Mouse (Mus musculus) forebrain, embryonic 15.5 days (tissue): Measurements from ENCODE around the gene Vwf. TPM values are rescaled to one million over a fixed set of nuclear protein-coding genes. Genes with fewer than 3 reads are reported as not detected.

Experiments used
- ATAC-seq: fragments of 200-750 bp; cut with Nextera tagmentation; replicated peaks from 2 replicates; pipeline ENCODE4 v1.8.0; 2017; ENCODE audit warnings: mild to moderate bottlenecking, moderate TSS enrichment, moderate library complexity
- H3K27ac ChIP-seq: fragments of 300-500 bp; sonication (generic); replicated peaks from 2 replicates; pipeline ENCODE4 v1.5.1; 2015; ENCODE audit warnings: mild to moderate bottlenecking, inconsistent platforms
- H3K27me3 ChIP-seq: fragments of 300-500 bp; sonication (generic); 2 replicates; pipeline ENCODE4 v1.6.1; 2015; ENCODE audit warnings: inconsistent platforms
- H3K36me3 ChIP-seq: fragments of 300-500 bp; sonication (generic); 2 replicates; pipeline ENCODE4 v1.6.1; 2015; ENCODE audit warnings: mild to moderate bottlenecking, inconsistent platforms
- H3K4me1 ChIP-seq: fragments of 300-500 bp; sonication (generic); 2 replicates; pipeline ENCODE4 v1.6.1; 2015; ENCODE audit warnings: inconsistent platforms
- H3K4me2 ChIP-seq: fragments of 300-500 bp; sonication (generic); replicated peaks from 2 replicates; pipeline ENCODE4 v1.6.1; 2015; ENCODE audit warnings: mild to moderate bottlenecking, inconsistent platforms
- H3K4me3 ChIP-seq: fragments of 300-500 bp; sonication (generic); 2 replicates; pipeline ENCODE4 v1.5.1; 2015; ENCODE audit warnings: mild to moderate bottlenecking, inconsistent platforms
- H3K9ac ChIP-seq: fragments of 300-500 bp; sonication (generic); replicated peaks from 2 replicates; pipeline ENCODE4 v1.6.1; 2015; ENCODE audit warnings: mild to moderate bottlenecking, inconsistent platforms
- H3K9me3 ChIP-seq: fragments of 300-500 bp; sonication (generic); 2 replicates; pipeline ENCODE4 v1.6.1; 2016; ENCODE audit warnings: inconsistent platforms
- WGBS: fragments of 180-500 bp; shearing (Covaris S2); methylation state at CpG from one replicate; pipeline ENCODE4 v1.1.7; 2015; ENCODE audit warnings: mixed read lengths; 5-methylcytosine and 5-hydroxymethylcytosine counted together
- polyA plus RNA-seq: library from polyadenylated mRNA; unstranded; fragments of >200 nt; fragmentation: Nextera tagmentation; extraction: Ambion mirVana; gene quantifications from 2 replicates; pipeline ENCODE4 v1.2.1, GENCODE M21; 2015

Gene Vwf
- polyA plus RNA-seq, 1 experiment from 2014 or later, result 8.4 TPM

DNA sequence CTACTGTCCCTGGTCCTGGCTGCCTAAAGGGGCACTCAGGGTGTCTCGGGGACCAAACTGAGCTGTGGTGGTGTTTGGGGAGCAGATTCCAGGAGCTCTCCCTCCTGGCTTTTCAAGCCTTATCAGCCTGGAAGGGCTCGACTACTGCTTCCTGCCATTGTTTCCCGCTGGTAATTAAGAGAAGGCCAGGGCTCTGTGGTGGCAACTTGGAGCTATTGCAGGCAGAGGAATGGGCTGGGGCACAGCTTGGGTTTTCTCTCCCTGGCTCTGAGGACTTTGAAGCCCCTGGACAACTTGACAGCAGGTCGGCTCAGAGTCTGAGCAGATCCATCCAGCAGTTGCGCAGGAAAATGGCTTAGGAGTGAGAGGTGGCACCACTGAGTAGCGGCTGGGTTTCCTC, 6.2 kb downstream of the Vwf start:
- Histone ChIP-seq H3K4me2 (no peak overlapping the region), H3K9me3 (no peaks in the 10 kb centered on the region), H3K4me1 (no peaks in the 10 kb centered on the region), H3K27me3 (no peaks in the 10 kb centered on the region), H3K36me3 (no peaks in the 10 kb centered on the region), H3K4me3 (no peak overlapping the region), H3K9ac (no peak overlapping the region), H3K27ac (no peak overlapping the region)
- WGBS, result 70% methylated on average over 6 of the region's 6 CpGs
- no peak for ATAC-seq

- ATAC-seq, result no peak
- H3K27ac ChIP-seq, result no peak overlapping the region
Measured at GRCm38 (mm10) chr6:125553551-125553950, 7.0 kb downstream of the Vwf start.

GRCm38 (mm10) chr6:125558831-125559230, 12.3 kb downstream of the Vwf start:
- Histone ChIP-seq H3K27me3 (no peaks in the 10 kb centered on the region), H3K9me3 (no peaks in the 10 kb centered on the region), H3K27ac (no peak overlapping the region), H3K4me3 (no peak overlapping the region), H3K36me3 (no peaks in the 10 kb centered on the region), H3K4me2 (no peak overlapping the region), H3K9ac (no peak overlapping the region), H3K4me1 (no peaks in the 10 kb centered on the region)
- WGBS, result 90% methylated on average over 8 of the region's 8 CpGs
- ATAC-seq, result no peak

More at GRCm38 (mm10) chr6:125553551-125553950, 7.0 kb downstream of the Vwf start:
- no peak overlapping the region for H3K4me3 ChIP-seq
- H3K36me3 ChIP-seq, result no peaks in the 10 kb centered on the region
- H3K27me3 ChIP-seq, result no peaks in the 10 kb centered on the region
- H3K4me1 ChIP-seq, result no peaks in the 10 kb centered on the region
- no peaks in the 10 kb centered on the region for H3K9me3 ChIP-seq
- WGBS, result 87% methylated on average over 4 of the region's 4 CpGs
- no peak overlapping the region for H3K4me2 ChIP-seq
- H3K9ac ChIP-seq, result no peak overlapping the region

- WGBS, result 80% methylated on average over 5 of the region's 5 CpGs
- Histone ChIP-seq H3K9me3 (no peaks in the 10 kb centered on the region), H3K4me1 (no peaks in the 10 kb centered on the region), H3K27ac (no peak overlapping the region), H3K4me3 (no peak overlapping the region), H3K27me3 (no peaks in the 10 kb centered on the region), H3K36me3 (no peaks in the 10 kb centered on the region), H3K9ac (no peak overlapping the region), H3K4me2 (no peak overlapping the region)
- ATAC-seq, result no peak
Measured at GRCm38 (mm10) chr6:125561031-125561430, 14.5 kb downstream of the Vwf start.

DNA sequence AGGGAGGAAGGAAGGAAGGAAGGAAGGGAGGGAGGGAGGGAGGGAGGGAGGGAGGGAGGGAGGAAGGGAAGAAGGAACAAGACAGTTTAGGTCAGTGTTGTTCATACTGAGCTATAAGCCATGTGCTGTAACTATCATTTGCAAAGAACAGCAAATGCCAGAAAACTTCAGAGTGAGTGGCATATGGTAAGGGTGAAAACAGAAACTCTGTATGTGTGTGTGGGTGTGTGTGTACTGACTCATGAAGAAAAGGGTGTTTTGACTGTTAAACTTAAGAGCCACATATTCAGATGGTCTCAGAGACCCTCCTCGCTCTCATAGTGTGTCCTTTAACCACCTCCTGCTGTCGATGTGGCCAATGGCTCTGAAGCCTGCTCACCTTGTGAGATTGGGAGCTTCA, 14.9 kb downstream of the Vwf start:
- ATAC-seq, result no peak
- H3K9ac ChIP-seq, result no peak overlapping the region
- H3K4me3 ChIP-seq, result no peak overlapping the region
- no peaks in the 10 kb centered on the region for H3K27me3 ChIP-seq
- H3K36me3 ChIP-seq, result no peaks in the 10 kb centered on the region
- H3K9me3 ChIP-seq, result no peaks in the 10 kb centered on the region
- no peak overlapping the region for H3K4me2 ChIP-seq
- 92% methylated on average over 2 of the region's 2 CpGs for WGBS
- H3K27ac ChIP-seq, result no peak overlapping the region
- no peaks in the 10 kb centered on the region for H3K4me1 ChIP-seq

DNA sequence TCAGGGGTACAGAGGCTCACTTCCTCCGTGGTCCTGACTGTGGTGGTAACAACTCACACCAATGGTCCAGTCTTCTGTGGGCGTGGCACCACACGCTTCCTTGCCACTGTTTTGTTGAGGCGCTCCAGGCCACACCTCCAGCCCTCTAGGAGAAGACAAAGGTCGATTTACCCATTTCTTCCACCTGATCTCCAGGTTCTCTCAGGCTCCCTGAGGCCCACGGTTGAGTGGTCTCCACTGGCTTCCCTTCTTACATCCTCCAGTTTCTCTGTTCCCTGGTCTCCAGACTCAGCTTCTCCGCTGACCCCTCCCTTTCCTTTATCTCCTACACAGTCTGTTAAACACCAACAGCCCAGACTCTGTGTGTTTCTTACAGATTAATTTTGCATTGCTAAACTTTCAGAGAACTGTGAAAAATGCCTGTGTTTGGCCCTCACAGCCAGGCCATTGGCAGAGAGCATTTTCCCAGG, 18.3 kb downstream of the Vwf start:
- Histone ChIP-seq H3K4me2 (no peak overlapping the region), H3K9ac (no peak overlapping the region), H3K4me1 (no peaks in the 10 kb centered on the region), H3K36me3 (no peaks in the 10 kb centered on the region), H3K9me3 (no peaks in the 10 kb centered on the region), H3K4me3 (no peak overlapping the region), H3K27ac (no peak overlapping the region), H3K27me3 (no peaks in the 10 kb centered on the region)
- no peak for ATAC-seq
- 78% methylated on average over 7 of the region's 7 CpGs for WGBS

DNA sequence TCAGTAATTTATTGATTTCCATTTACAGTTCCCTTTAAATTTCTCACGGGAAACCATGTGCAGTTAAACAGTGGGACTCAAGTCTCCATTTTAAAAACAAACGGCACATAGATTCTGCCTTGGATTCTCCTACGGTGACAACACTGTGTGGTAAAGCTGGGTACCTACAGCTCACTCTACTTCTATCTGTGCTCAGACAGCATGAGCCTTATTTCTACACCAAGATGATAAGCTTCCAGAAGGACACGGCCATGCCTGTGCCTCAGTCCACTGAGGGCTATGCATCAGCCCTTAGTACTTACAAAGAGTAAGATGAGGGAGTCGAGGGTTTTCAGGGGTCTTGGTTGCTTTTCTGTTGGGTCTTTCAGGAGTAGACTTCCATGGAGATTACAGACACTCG, 18.8 kb downstream of the Vwf start:
- H3K27ac ChIP-seq, result no peak overlapping the region
- H3K4me3 ChIP-seq, result no peak overlapping the region
- H3K27me3 ChIP-seq, result no peaks in the 10 kb centered on the region
- H3K4me1 ChIP-seq, result no peaks in the 10 kb centered on the region
- ATAC-seq, result no peak
- H3K4me2 ChIP-seq, result no peak overlapping the region
- H3K9ac ChIP-seq, result no peak overlapping the region
- no peaks in the 10 kb centered on the region for H3K36me3 ChIP-seq
- 87% methylated on average over 6 of the region's 6 CpGs for WGBS
- H3K9me3 ChIP-seq, result no peaks in the 10 kb centered on the region

- Histone ChIP-seq H3K4me1 (no peaks in the 10 kb centered on the region), H3K4me2 (no peak overlapping the region), H3K9ac (no peak overlapping the region), H3K27ac (no peak overlapping the region), H3K9me3 (no peaks in the 10 kb centered on the region), H3K4me3 (no peak overlapping the region), H3K36me3 (no peaks in the 10 kb centered on the region), H3K27me3 (no peaks in the 10 kb centered on the region)
- 95% methylated on average over 3 of the region's 3 CpGs for WGBS
- ATAC-seq, result no peak
Measured at GRCm38 (mm10) chr6:125566656-125567055, 20.1 kb downstream of the Vwf start.

- H3K9ac ChIP-seq, result no peak overlapping the region
- WGBS, result 94% methylated on average over 2 of the region's 2 CpGs
- H3K4me1 ChIP-seq, result peaks cover 12% of the 10 kb centered on the region
- no peaks in the 10 kb centered on the region for H3K36me3 ChIP-seq
- H3K9me3 ChIP-seq, result no peaks in the 10 kb centered on the region
- H3K4me3 ChIP-seq, result no peak overlapping the region
- H3K27ac ChIP-seq, result no peak overlapping the region
- ATAC-seq, result no peak
- H3K27me3 ChIP-seq, result no peaks in the 10 kb centered on the region
- no peak overlapping the region for H3K4me2 ChIP-seq
Measured at GRCm38 (mm10) chr6:125568381-125568780, 21.8 kb downstream of the Vwf start.

DNA sequence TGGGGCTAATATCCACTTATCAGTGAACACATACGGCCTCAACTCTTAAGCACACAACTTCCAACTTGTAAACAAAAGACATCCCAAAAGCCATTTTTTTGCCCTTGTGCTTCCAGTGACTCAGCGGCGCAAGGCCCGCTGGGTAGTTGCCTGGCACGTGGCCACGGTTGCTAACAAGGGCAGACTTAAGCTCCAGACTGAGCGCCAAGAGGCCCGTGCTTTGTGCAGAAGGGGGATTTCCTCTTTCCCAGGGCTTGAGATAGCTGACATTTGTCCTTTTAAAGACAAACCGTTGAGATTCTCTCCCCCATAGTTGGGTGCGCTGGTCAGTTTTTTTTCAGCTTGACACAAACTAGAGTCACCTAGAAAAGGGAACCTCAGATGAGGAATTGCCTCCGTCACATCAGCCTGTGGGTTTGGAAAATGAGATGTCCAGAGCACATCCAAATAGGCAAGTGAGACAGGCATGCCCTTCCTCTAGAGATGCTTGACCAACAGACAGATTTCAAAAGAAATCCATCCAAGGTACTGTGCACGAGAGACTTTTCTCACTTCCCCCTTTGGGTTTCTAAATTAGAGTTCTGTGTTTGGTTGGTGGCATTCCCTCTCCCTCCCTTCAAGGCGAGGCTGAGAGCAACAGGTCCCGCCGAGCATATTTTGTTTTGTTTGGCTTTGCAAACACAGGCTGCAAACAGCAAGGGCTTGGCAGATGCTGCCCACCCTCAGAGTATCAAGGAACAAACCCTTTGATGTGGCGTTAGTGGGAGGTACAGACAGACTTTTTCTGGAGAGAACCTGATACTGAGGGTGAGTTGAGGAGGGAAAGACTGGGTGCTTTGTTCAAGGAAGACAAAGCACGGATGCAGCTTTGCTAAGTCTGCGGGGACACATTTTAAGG, 26.0 kb downstream of the Vwf start:
- Histone ChIP-seq H3K4me3 (peak overlapping the region; percentile 27), H3K4me1 (peaks cover 13% of the 10 kb centered on the region), H3K9ac (no peak overlapping the region), H3K4me2 (peak overlapping the region; percentile 46), H3K9me3 (no peaks in the 10 kb centered on the region), H3K27me3 (no peaks in the 10 kb centered on the region), H3K27ac (0 out of 2 replicates have a peak overlapping the region, but pooled peaks have one; percentile 41), H3K36me3 (no peaks in the 10 kb centered on the region)
- peak; percentile 60 for ATAC-seq
- WGBS, result 26% methylated on average over 18 of the region's 18 CpGs

DNA sequence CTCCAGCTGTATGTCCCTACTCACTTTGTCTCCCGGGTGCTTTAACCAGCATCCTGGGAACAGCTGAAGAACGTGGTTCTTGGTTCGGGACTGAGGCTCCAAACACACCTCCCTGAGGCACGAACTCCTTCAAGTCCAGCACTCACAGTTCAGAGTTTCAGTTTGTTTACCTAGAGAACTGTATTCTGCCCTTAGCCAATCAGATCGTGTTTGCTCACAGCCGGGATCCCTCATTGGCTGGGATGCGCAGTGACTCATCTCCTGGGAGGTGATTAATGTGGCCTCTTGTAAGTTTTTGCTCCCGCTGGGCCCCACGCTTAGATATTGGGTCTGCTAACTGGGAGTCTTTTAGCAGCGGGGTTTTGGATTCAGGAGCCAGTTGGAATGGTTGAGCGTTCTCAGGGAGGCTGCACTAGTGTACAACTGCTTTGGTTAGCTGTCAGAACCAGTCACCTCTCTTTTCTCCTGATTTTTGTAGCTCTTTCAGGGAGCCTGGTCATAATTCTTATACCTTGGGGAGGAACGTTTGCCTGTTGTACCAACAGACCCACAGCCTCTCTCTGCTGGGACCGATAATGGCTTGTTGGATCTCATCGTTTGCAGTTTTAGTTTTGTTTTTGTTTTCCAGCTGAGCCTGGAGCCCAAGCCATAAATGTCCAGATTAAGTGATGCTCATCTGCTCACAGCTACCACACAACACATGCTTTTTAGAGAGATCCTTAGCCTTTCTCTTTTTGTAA, 26.8 kb downstream of the Vwf start:
- peak; percentile 88 for ATAC-seq
- Histone ChIP-seq H3K4me3 (peak overlapping the region; percentile 27), H3K4me1 (peaks cover 18% of the 10 kb centered on the region), H3K27ac (0 out of 2 replicates have a peak overlapping the region, but pooled peaks have one; percentile 27), H3K27me3 (no peaks in the 10 kb centered on the region), H3K9me3 (no peaks in the 10 kb centered on the region), H3K9ac (no peak overlapping the region), H3K36me3 (no peaks in the 10 kb centered on the region), H3K4me2 (peak overlapping the region; percentile 46)
- 4% methylated on average over 14 of the region's 14 CpGs for WGBS

DNA sequence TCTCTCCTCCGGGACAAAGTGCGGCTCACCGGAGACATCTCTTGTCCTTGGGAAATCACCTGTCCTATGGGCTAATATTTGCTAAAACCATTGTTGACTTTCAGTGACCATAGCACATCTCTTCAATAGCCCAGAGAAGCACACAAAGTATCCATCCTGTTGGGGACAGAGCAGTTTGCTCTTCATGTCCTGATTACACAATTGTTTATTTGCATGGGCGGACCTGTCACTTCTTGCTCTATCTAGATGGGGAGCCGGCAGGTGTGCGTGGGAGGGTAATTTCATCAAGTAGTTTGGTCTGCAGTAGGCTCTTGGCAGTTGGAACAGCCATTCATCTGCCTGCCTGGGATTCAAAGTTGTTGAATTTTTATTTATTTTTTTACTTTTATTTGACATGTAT, 28.5 kb downstream of the Vwf start:
- Histone ChIP-seq H3K4me2 (no peak overlapping the region), H3K27ac (no peak overlapping the region), H3K27me3 (no peaks in the 10 kb centered on the region), H3K4me1 (peaks cover 24% of the 10 kb centered on the region), H3K9ac (no peak overlapping the region), H3K36me3 (no peaks in the 10 kb centered on the region), H3K4me3 (no peak overlapping the region), H3K9me3 (no peaks in the 10 kb centered on the region)
- ATAC-seq, result no peak
- 97% methylated on average over 6 of the region's 6 CpGs for WGBS
